Mouse (Mus musculus) spleen, adult 2 months (tissue): ENCODE data around the gene Cramp1l. TPM values are rescaled to one million over a fixed set of nuclear protein-coding genes. Genes with fewer than 3 reads are reported as not detected.

Source experiments
- DNase-seq, 2 experiments: peaks; one replicate each; pipeline versions ENCODE4 v3.0.0 to v3.0.0-alpha.2; 2012 to 2021; ENCODE audit warnings: low spot score in 2 of 2, low read depth in 1 of 2
- H3K27ac ChIP-seq: fragments of 200-500 bp; 2 replicates; pipeline ENCODE4 v1.5.1; 2012; ENCODE audit warnings: low read length, inconsistent platforms; ENCODE audit not compliant: insufficient read depth
- H3K27me3 ChIP-seq: fragments of 200-500 bp; 2 replicates; pipeline ENCODE4 v1.6.1; 2012; ENCODE audit warnings: mild to moderate bottlenecking, moderate library complexity, low read length, inconsistent platforms; ENCODE audit not compliant: control insufficient read depth, insufficient read depth
- H3K36me3 ChIP-seq: fragments of 200-500 bp; 2 replicates; pipeline ENCODE4 v1.6.1; 2012; ENCODE audit warnings: mild to moderate bottlenecking, low read length, inconsistent platforms; ENCODE audit not compliant: control insufficient read depth, insufficient read depth
- H3K4me1 ChIP-seq: fragments of 200-500 bp; 2 replicates; pipeline ENCODE4 v1.6.1; 2011; ENCODE audit warnings: inconsistent platforms; ENCODE audit not compliant: control insufficient read depth, insufficient read depth, insufficient read length
- H3K4me3 ChIP-seq: fragments of 200-500 bp; 2 replicates; pipeline ENCODE4 v1.5.1; 2011; ENCODE audit warnings: mild to moderate bottlenecking, inconsistent platforms; ENCODE audit not compliant: insufficient read depth, insufficient read length; ENCODE audit errors: extremely low read depth
- CTCF ChIP-seq: fragments of 200-500 bp; IDR thresholded peaks from 2 replicates; pipeline ENCODE4 v1.5.1; 2011; ENCODE audit warnings: mild to moderate bottlenecking, inconsistent platforms; ENCODE audit not compliant: insufficient read depth, insufficient read length, insufficient replicate concordance; ENCODE audit errors: extremely low read depth
- POLR2A ChIP-seq: fragments of 200-500 bp; IDR thresholded peaks from 2 replicates; pipeline ENCODE4 v1.6.1; 2011; ENCODE audit warnings: low read depth, low read length, inconsistent platforms
- WGBS: fragments of 180-500 bp; shearing (Covaris S2); methylation state at CpG from one replicate; pipeline ENCODE4 v1.1.7; 2018; 5-methylcytosine and 5-hydroxymethylcytosine counted together
- polyA plus RNA-seq: library from polyadenylated mRNA; depleted of rRNA; stranded (reverse); fragments of >200 nt; gene quantifications from 2 replicates; pipeline ENCODE4 v1.2.3, GENCODE M21; 2012

Gene Cramp1l
- polyA plus RNA-seq, 1 experiment, result 12.6 TPM

DNA sequence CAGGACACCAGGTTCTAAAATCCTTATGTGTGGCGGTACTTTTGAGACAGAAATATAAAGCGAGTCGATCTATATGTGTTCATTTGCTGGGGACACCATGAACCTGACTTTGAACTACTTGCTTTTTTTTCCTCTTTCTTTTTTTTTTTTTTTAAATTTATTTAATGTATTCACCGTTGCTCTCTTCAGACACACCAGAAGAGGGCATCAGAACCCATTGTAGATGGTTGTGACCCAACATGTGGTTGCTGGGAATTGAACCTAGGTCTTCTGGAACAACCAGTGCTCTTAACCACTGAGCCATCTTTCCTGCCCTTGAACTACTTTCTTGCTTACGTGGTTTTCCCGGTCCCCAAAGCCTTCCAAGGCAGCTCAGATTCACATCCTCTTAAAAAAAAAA is 78.3 kb downstream of the Cramp1l start:
- Histone ChIP-seq H3K27ac (peak overlapping the region; percentile 83), H3K4me1 (peaks cover 5% of the 10 kb centered on the region; the same call in 1 of the 2 replicates), H3K4me3 (peak overlapping the region; percentile 91), H3K27me3 (no peaks in the 10 kb centered on the region), H3K36me3 (0 out of 2 replicates have a peak, but pooled peaks cover 2% of the 10 kb centered on the region)
- TF ChIP-seq POLR2A (no peak), CTCF (no peak)
- WGBS, result 42% methylated on average over 6 of the region's 6 CpGs
- DNase-seq, result no peak

- 0 out of 2 replicates have a peak, but pooled peaks cover 2% of the 10 kb centered on the region for H3K36me3 ChIP-seq
- TF ChIP-seq POLR2A, result peak; percentile 28
- TF ChIP-seq CTCF, result 0 out of 2 replicates have a peak, but pooled peaks have one; percentile 2
- no peaks in the 10 kb centered on the region for H3K27me3 ChIP-seq
- under 1% methylated on average over 78 of the region's 78 CpGs for WGBS
- peak within 1 kb of the TSS; percentile 91 for H3K4me3 ChIP-seq
- H3K4me1 ChIP-seq, result peaks cover 5% of the 10 kb centered on the region; the same call in 1 of the 2 replicates
- H3K27ac ChIP-seq, result peak within 1 kb of the TSS; percentile 83
- peak; percentile 82 to 96 for DNase-seq
These were observed 79.0 kb downstream of the Cramp1l start, which contains the start of gene Mapk8ip3 for GRCm38 (mm10) chr17:24936259-24937237. Mapk8ip3 (minus strand) TSS chr17:24936977.

DNA sequence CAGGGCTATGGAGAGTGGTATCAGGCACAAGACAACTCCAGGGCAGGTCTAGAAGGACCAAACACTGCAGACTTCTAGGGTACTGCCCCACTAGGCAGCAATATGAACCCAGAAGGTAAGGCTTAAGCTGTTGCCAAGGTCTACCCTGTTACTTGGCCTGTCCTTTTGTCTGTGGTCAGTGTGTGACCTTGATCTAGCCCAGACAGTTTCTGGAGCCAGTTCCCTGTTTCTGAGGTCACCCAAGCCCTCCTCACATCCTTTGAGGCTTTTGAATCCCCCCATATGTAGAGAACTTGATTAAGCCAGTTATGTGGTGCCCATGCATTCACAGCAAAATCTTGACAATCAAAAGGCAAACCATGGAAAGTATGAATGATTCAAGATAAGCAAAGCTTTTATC is 79.9 kb downstream of the Cramp1l start:
- no peak overlapping the region for H3K27ac ChIP-seq
- no peaks in the 10 kb centered on the region for H3K27me3 ChIP-seq
- H3K36me3 ChIP-seq, result 0 out of 2 replicates have a peak, but pooled peaks cover 2% of the 10 kb centered on the region
- peaks cover 5% of the 10 kb centered on the region; the same call in 1 of the 2 replicates for H3K4me1 ChIP-seq
- H3K4me3 ChIP-seq, result no peak overlapping the region
- no peak for TF ChIP-seq CTCF
- TF ChIP-seq POLR2A, result no peak
- DNase-seq, result no peak

- Histone ChIP-seq H3K4me1 (peaks cover 5% of the 10 kb centered on the region; the same call in 1 of the 2 replicates), H3K4me3 (no peak overlapping the region), H3K36me3 (0 out of 2 replicates have a peak, but pooled peaks cover 2% of the 10 kb centered on the region), H3K27ac (no peak overlapping the region), H3K27me3 (no peaks in the 10 kb centered on the region)
- TF ChIP-seq POLR2A (no peak), CTCF (no peak)
- DNase-seq, result no peak
- 92% methylated on average over 4 of the region's 4 CpGs for WGBS
These were observed 80.7 kb downstream of the Cramp1l start for GRCm38 (mm10) chr17:24934926-24935325.

GRCm38 (mm10) chr17:24933163-24933562 is 82.4 kb downstream of the Cramp1l start:
- TF ChIP-seq CTCF, result no peak
- TF ChIP-seq POLR2A, result no peak
- peaks cover 5% of the 10 kb centered on the region; the same call in 1 of the 2 replicates for H3K4me1 ChIP-seq
- no peak overlapping the region for H3K27ac ChIP-seq
- H3K36me3 ChIP-seq, result peaks cover 4% of the 10 kb centered on the region; the same call in 1 of the 2 replicates
- 89% methylated on average over 4 of the region's 4 CpGs for WGBS
- no peak for DNase-seq
- H3K27me3 ChIP-seq, result no peaks in the 10 kb centered on the region
- H3K4me3 ChIP-seq, result no peak overlapping the region

DNA sequence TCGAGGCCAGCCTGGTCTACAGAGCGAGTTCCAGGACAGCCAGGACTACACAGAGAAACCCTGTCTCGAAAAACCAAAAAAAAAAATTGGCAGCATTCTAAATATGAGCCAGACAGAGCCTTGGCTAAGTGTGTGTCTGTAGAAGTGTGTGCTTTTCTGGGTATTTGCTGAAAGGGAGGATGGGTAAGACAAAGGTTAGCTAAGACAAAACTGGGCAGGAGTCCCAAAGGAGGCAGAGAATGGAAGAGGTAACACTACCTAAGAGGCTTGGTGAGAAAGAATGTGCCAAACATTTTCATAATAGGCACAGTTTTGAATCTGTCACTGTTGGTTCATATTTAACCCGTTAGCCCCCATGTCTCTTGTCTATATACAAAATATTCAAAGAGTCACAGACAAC is 83.2 kb downstream of the Cramp1l start:
- Histone ChIP-seq H3K4me1 (peaks cover 5% of the 10 kb centered on the region; the same call in 1 of the 2 replicates), H3K36me3 (peaks cover 8% of the 10 kb centered on the region), H3K27ac (no peak overlapping the region), H3K4me3 (no peak overlapping the region), H3K27me3 (no peaks in the 10 kb centered on the region)
- DNase-seq, result no peak
- 93% methylated on average over 4 of the region's 4 CpGs for WGBS
- TF ChIP-seq CTCF, result no peak
- no peak for TF ChIP-seq POLR2A

DNA sequence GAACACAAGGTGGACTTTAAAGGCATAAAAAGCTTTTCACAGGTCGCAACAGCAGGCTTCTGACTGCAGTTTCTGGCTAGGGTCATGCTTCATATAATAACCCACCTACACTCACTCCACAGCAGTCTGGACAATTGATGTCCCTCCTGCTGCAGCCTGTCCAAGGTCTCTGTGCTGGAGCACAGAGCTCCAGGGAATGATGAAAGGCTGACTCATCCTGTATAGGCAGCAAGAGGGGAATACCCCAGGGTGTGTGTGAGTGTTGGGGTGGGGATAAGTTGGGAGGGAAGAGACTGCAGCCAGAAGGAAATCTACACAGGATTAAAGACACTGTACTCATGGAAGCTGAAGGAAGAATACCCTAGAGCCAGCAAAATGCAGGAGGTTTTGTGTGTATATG is 86.1 kb downstream of the Cramp1l start:
- TF ChIP-seq CTCF (no peak), POLR2A (no peak)
- H3K27ac ChIP-seq, result no peak overlapping the region
- no peaks in the 10 kb centered on the region for H3K27me3 ChIP-seq
- no peaks in the 10 kb centered on the region for H3K4me1 ChIP-seq
- H3K36me3 ChIP-seq, result peaks cover 19% of the 10 kb centered on the region
- WGBS, result 94% methylated on average over 1 of the region's 1 CpGs
- no peak for DNase-seq
- H3K4me3 ChIP-seq, result no peak overlapping the region
